Mouse (Mus musculus) heart, postnatal 36 days (tissue): ENCODE measurements around the gene Olfr867. TPM values are rescaled to one million over a fixed set of nuclear protein-coding genes. Genes with fewer than 3 reads are reported as not detected.

Experiments used
- DNase-seq, 2 experiments: peaks; one replicate each; pipeline ENCODE4 v3.0.0; 2021 to 2022
- intact Hi-C: fragments of 180-260 bp; cut with DNase I; formaldehyde crosslinking; loops from one replicate; pipeline ENCODE4 v1.15.1; 2025
- microRNA-seq, 2 experiments: library from miRNA; unstranded; fragments of <30 nt; microRNA quantifications; one replicate each; pipeline ENCODE4 v1.2.0; 2021; ENCODE audit warnings: borderline number of aligned reads in 2 of 2
- total RNA-seq, 2 experiments: library from RNA; stranded (reverse); gene quantifications; 2 replicates each; pipeline ENCODE4 v1.2.3; 2021

The Olfr867 gene
- not detected for total RNA-seq

- DNase-seq = no peak
- intact Hi-C loops = no loop called here
Measured at GRCm38 (mm10) chr9:20057462-20057861, at the start of gene Olfr867. Gene Olfr867, minus strand, starts transcription at chr9:20057562.

- intact Hi-C loops = no loop called here
- no peak for DNase-seq
Measured at GRCm38 (mm10) chr9:20098326-20098725, 41.0 kb upstream of the Olfr867 start, which contains the start of gene Olfr868. Gene Olfr868, plus strand, starts transcription at chr9:20098626.

- no peak for DNase-seq
- intact Hi-C loops = no loop called here
Measured at GRCm38 (mm10) chr9:20073523-20074177, 16.3 kb upstream of the Olfr867 start.

- DNase-seq = no peak
- intact Hi-C loops = no loop called here
Measured at GRCm38 (mm10) chr9:20071291-20071690, 13.9 kb upstream of the Olfr867 start.

- DNase-seq = no peak
- intact Hi-C loops = no loop called here
Measured at GRCm38 (mm10) chr9:20070236-20070635, 12.9 kb upstream of the Olfr867 start.

GRCm38 (mm10) chr9:20047964-20048363 is 9.4 kb downstream of the Olfr867 start:
- DNase-seq = no peak
- intact Hi-C loops = no loop called here

- DNase-seq = no peak
- intact Hi-C loops = no loop called here
Measured at GRCm38 (mm10) chr9:20027935-20028334, 29.4 kb downstream of the Olfr867 start, which contains the start of gene Olfr866. Gene Olfr866, minus strand, starts transcription at chr9:20028035.

Small RNA genes lying within 50 kb of the gene (microRNA-seq; reads per million reads assigned to microRNA genes)
- 0 reads per million in 2 experiments for gene Gm26231
- 0 reads per million in 2 experiments for gene Gm44395

Other genes with a start within 250 kb of the Olfr867 start
- not detected for gene Olfr860, start 207.8 kb downstream of the Olfr867 start, total RNA-seq
- not detected for gene Olfr862, start 169.6 kb downstream of the Olfr867 start, total RNA-seq
- gene Olfr77, start 140.7 kb downstream of the Olfr867 start, total RNA-seq = not detected
- not detected for gene Olfr866, start 29.5 kb downstream of the Olfr867 start, total RNA-seq
- not detected for gene Olfr868, start 41.1 kb upstream of the Olfr867 start, total RNA-seq
- not detected for gene Olfr869, start 71.4 kb upstream of the Olfr867 start, total RNA-seq
- gene Olfr870, start 116.5 kb upstream of the Olfr867 start, total RNA-seq = not detected
- gene Olfr871, start 154.6 kb upstream of the Olfr867 start, total RNA-seq = not detected
- gene Olfr872, start 179.6 kb upstream of the Olfr867 start, total RNA-seq = not detected
- not detected for gene Olfr39, start 224.8 kb upstream of the Olfr867 start, total RNA-seq
- gene Olfr873, start 241.0 kb upstream of the Olfr867 start, total RNA-seq = not detected